Mouse (Mus musculus): ENCODE data around the gene ccdc198. TPM values are rescaled to one million over a fixed set of nuclear protein-coding genes. Genes with fewer than 3 reads are reported as not detected.
"Not testable (repeated sequence)": the region's sequence is repeated elsewhere in the genome, so short reads cannot be mapped to it uniquely, and the experiment has no call there.

ccdc198 gene
- polyA plus RNA-seq, 1 experiment from 2014 or later, result not detected

DNA sequence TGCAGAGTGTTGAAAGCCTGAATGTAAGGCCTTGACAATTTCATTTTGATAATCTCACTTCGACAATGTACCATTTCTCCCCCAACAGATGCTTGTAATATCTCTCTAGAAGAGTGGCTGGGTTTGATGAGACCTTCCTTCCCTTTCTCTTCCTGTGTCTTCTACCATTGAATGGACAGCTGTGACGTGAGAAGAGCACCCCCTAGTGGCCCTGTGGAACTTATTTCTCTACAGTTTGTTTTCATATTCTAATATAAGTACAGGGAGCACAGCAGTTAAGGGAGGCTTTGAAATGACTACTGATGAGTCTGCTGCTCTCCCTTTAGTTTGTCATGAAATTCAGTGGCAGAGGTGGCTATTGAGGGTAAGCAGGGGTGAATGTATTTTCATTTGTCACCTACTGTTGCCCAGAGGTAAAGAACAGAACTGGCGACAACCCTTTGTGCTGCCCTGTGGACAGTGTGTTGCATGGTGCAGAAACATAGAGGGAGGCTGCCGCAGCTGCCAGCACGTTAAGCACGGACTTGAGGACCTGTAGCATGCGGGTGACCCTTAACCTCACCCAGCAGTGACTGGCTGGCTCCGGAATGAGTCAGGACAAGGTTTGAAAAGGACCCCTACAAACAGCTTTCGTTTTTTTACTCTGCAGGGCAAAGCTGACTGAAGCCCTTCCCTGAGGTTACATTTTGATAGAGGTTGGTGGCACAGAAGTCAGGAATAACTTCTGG lies 10.3 kb downstream of the ccdc198 start:
- ATAC-seq (ENCODE audit: low read depth), result no peak
- Histone ChIP-seq H3K4me2 (no peak overlapping the region), H3K4me3 (no peak overlapping the region), H3K4me1 (replicated peaks) (no peaks in the 10 kb centered on the region), H3K9ac (no peak overlapping the region), H3K9me3 (no peaks in the 10 kb centered on the region), H3K27ac (replicated peaks) (no peak overlapping the region), H3K27me3 (no peaks in the 10 kb centered on the region), H3K36me3 (no peaks in the 10 kb centered on the region)
- WGBS, result 44% methylated on average over 9 of the region's 9 CpGs

DNA sequence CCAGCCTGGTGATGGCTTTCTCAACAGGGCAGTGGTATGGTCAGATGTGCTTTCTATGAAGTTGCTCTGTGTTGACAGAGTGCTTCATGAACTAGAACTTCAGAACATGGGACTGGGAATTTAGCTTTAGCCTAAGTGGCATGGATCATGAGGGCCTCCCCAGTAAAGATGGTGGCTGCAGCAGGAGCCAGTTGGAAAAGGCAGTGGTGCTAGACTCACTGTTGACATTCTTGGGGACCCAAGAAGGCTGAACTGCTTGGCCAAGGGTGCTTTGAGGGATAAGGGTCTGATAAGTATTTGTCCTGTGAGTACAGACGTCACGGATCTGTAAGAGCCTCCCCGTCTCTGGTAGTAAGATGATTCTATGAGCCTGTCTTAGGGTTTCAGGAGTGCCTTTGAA lies 13.4 kb downstream of the ccdc198 start:
- no peak overlapping the region for H3K4me2 ChIP-seq
- WGBS, result 90% methylated on average over 3 of the region's 3 CpGs
- H3K4me3 ChIP-seq, result no peak overlapping the region
- no peak overlapping the region for H3K27ac ChIP-seq (replicated peaks)
- no peaks in the 10 kb centered on the region for H3K36me3 ChIP-seq
- ATAC-seq (ENCODE audit: low read depth), result no peak
- H3K9ac ChIP-seq, result no peak overlapping the region
- H3K9me3 ChIP-seq, result no peaks in the 10 kb centered on the region
- H3K27me3 ChIP-seq, result no peaks in the 10 kb centered on the region
- no peaks in the 10 kb centered on the region; the same call in 1 of the 2 replicates for H3K4me1 ChIP-seq (replicated peaks)

DNA sequence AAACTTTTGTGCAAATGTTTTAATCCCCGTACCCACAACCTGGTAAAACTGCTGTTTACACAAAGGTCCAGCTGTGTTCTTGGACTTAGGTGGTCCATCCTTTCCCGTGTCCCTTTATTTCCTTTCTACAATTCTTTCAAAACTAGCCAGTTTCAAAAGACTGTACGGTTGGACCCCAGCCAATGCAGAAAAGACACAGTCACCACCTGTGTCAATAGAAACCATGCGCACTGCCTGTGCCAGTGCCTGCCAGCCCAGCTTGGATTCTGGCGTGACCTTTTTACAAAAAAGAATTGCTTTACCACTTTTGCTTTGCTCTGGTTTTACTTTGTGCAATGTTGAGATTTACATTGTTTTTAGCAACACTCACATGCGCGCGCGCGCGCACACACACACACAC lies 18.3 kb downstream of the ccdc198 start:
- 79% methylated on average over 11 of the region's 11 CpGs for WGBS
- Histone ChIP-seq H3K36me3 (no peaks in the 10 kb centered on the region), H3K4me2 (no peak overlapping the region), H3K4me3 (no peak overlapping the region), H3K27ac (replicated peaks) (no peak overlapping the region), H3K9me3 (no peaks in the 10 kb centered on the region), H3K4me1 (replicated peaks) (peaks cover 4% of the 10 kb centered on the region; the same call in 1 of the 2 replicates), H3K27me3 (no peaks in the 10 kb centered on the region), H3K9ac (no peak overlapping the region)
- no peak for ATAC-seq (ENCODE audit: low read depth)

DNA sequence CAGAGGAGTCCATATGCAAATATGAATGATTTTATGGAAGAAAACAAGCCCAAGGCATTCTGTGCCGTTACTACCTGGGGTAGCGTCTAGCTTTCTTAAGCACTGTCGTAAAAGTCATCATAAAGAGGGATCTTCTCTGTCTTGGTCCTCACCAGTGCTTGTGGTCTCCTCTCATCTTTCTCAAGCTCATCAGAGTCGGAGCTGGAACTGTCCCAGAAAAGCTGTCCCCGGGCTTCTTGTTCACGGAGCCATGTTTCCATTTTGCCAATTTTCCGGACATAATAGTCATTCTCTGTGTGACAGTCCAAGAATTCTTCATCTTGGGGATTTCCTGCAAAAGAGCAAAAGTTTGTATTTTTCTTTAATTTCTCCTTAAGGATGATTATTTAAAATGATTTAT lies 18.8 kb downstream of the ccdc198 start:
- Histone ChIP-seq H3K4me3 (no peak overlapping the region), H3K9me3 (no peaks in the 10 kb centered on the region), H3K27me3 (no peaks in the 10 kb centered on the region), H3K4me1 (replicated peaks) (peaks cover 4% of the 10 kb centered on the region; the same call in 1 of the 2 replicates), H3K27ac (replicated peaks) (no peak overlapping the region), H3K36me3 (no peaks in the 10 kb centered on the region), H3K4me2 (no peak overlapping the region), H3K9ac (no peak overlapping the region)
- 76% methylated on average over 7 of the region's 7 CpGs for WGBS
- no peak for ATAC-seq (ENCODE audit: low read depth)

DNA sequence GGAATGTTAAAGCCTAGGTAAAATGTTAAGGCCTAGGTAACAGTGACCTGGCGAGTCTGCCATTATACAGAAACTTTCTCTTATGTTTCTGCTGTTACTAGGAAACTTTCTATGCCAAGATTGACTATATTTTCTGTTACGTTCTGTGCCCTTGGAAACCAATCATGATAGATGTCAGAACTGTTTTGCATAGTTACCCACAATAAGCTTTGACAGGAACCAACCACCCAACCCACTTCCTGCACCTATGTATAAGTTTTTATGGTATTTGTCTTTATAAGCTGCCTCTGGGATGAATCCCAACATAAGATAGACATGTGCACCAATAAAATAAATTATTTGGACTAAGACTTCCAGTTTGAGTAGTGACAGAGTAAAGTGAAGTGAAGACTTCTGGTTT lies 23.5 kb downstream of the ccdc198 start:
- Histone ChIP-seq H3K9me3 (no peaks in the 10 kb centered on the region), H3K4me2 (no peak overlapping the region), H3K27me3 (no peaks in the 10 kb centered on the region), H3K9ac (no peak overlapping the region), H3K36me3 (no peaks in the 10 kb centered on the region), H3K4me1 (replicated peaks) (0 out of 2 replicates have a peak, but pooled peaks cover 4% of the 10 kb centered on the region), H3K27ac (replicated peaks) (no peak overlapping the region), H3K4me3 (no peak overlapping the region)
- no peak for ATAC-seq (ENCODE audit: low read depth)
- 88% methylated on average over 2 of the region's 2 CpGs for WGBS

DNA sequence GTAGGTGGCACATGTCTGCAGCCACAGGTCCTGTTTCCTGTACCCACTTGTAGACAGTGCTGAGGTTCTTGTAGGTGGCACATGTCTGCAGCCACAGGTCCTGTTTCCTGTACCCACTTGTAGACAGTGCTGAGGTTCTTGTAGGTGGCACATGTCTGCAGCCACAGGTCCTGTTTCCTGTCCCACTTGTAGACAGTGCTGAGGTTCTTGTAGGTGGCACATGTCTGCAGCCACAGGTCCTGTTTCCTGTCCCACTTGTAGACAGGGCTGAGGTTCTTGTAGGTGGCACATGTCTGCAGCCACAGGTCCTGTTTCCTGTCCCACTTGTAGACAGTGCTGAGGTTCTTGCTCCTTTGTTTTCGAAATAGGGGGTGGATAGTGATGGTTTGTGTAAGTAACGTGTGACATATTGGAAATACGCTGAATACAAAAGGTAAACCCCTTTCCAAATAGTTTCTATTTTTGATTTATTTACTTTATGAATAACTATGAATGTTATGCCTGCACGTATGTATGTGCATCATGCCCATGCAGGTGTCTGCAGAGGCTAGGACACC lies 25.7 kb downstream of the ccdc198 start:
- not testable (repeated sequence) for H3K4me3 ChIP-seq; H3K4me1 ChIP-seq (replicated peaks); ATAC-seq (ENCODE audit: low read depth); H3K27ac ChIP-seq (replicated peaks); H3K9me3 ChIP-seq; H3K9ac ChIP-seq; H3K36me3 ChIP-seq; H3K27me3 ChIP-seq; H3K4me2 ChIP-seq
- 95% methylated on average over 4 of the region's 4 CpGs for WGBS

DNA sequence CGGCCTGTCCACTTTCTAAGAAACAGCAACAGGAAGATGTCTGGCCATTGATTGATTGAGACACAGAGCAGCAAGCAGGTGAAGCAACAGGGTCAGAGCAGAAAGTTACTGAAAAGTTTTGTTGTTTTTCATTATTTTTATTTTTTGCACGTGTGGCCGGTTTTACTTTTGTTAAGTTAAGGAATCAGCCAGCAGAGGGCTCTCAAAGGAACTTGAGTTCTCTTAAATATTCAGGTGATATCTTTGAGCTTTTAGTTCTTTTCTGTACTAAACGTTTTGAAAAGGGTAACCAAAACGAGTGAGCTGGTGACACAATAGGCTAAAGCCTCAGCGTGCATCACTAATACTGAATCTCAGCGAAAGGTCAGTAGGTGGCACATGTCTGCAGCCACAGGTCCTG lies 26.6 kb downstream of the ccdc198 start:
- Histone ChIP-seq H3K4me3 (no peak overlapping the region), H3K27me3 (no peaks in the 10 kb centered on the region), H3K9me3 (no peaks in the 10 kb centered on the region), H3K9ac (no peak overlapping the region), H3K4me1 (replicated peaks) (no peaks in the 10 kb centered on the region), H3K27ac (replicated peaks) (no peak overlapping the region), H3K4me2 (no peak overlapping the region), H3K36me3 (no peaks in the 10 kb centered on the region)
- WGBS, result 77% methylated on average over 7 of the region's 7 CpGs
- ATAC-seq (ENCODE audit: low read depth), result no peak

DNA sequence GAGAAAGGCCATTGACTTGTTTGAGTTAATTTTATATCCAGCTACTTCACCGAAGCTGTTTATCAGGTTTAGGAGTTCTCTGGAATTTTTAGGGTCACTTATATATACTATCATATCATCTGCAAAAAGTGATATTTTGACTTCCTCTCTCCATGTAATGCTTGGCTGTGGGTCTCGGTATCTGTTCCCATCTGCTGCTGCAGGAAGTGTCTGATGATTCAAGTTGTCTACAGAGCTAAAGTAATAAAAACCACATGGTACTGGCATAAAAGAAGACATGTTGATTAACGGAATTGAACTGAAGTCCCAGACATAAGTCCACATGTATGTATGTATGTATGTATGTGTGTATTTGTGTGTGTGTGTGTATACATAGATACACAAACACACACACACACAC lies 35.1 kb downstream of the ccdc198 start:
- H3K27ac ChIP-seq (replicated peaks); H3K4me1 ChIP-seq (replicated peaks); H3K4me2 ChIP-seq; ATAC-seq (ENCODE audit: low read depth); H3K36me3 ChIP-seq; H3K4me3 ChIP-seq; H3K9ac ChIP-seq; H3K27me3 ChIP-seq; H3K9me3 ChIP-seq: not testable (repeated sequence)
- 86% methylated on average over 3 of the region's 3 CpGs for WGBS

DNA sequence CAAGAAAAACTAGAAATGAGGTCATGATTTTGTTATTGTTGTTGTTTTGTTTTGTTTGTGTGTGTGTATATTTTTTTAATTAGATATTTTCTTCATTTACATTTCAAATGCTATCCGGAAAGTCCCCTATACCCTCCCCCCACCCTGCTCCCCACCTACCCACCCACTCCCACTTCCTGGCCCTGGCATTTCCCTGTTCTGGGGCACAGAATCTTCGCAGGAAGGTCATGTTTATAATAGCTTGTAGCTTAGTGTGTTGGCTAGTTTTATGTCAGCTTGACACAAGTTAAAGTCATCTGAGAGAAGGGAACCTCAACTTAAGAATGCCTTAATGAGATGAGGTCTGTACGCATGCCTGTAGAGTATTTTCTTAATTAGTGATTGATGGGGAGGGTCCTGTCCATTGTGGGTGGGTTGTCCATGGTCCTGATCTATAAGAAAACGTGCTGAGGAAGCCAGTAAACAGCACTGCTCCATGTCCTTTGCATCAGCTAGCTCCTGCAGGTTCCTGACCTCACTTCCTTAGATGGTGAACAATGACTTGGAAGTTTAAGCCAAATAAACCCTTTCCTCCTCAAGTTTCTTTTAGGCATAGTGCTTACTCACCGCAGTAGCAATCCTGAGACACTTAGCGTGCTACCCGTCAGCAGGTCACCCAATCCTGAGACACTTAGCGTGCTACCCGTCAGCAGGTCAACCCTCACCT lies 44.0 kb downstream of the ccdc198 start:
- Histone ChIP-seq H3K27me3 (no peaks in the 10 kb centered on the region), H3K36me3 (no peaks in the 10 kb centered on the region), H3K4me3 (no peak overlapping the region), H3K4me2 (no peak overlapping the region), H3K9ac (no peak overlapping the region), H3K27ac (replicated peaks) (no peak overlapping the region), H3K4me1 (replicated peaks) (no peaks in the 10 kb centered on the region), H3K9me3 (no peaks in the 10 kb centered on the region)
- 79% methylated on average over 9 of the region's 9 CpGs for WGBS
- no peak for ATAC-seq (ENCODE audit: low read depth)

DNA sequence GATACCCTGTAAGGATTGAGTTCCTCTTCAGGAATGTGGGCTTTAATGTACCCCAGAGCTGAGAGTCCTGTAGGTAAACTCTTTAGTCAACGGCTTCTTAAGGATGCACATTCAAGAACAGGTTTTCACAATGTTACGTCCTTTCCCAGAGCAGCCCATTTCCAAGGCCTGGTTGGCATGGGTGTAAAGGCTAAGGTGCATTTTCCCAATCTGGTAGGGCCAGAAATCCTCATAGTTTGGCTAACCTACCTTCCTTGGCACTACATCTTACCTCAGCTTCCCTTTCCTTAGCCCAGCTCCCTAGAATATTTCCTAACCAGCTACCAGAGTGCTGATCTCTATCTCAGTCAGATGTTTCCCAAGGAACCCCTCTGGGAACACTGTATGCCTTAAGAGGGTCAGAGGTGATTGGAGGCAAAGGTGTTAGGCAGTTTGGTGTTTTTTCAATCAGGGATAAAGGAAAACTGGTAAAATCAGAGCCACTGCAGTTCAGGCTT lies 48.2 kb downstream of the ccdc198 start:
- Histone ChIP-seq H3K36me3 (0 out of 2 replicates have a peak, but pooled peaks cover 2% of the 10 kb centered on the region), H3K9ac (no peak overlapping the region), H3K4me2 (no peak overlapping the region), H3K9me3 (no peaks in the 10 kb centered on the region), H3K27me3 (no peaks in the 10 kb centered on the region), H3K27ac (replicated peaks) (no peak overlapping the region), H3K4me3 (no peak overlapping the region), H3K4me1 (replicated peaks) (no peaks in the 10 kb centered on the region)
- no peak for ATAC-seq (ENCODE audit: low read depth)
- 93% methylated on average over 2 of the region's 2 CpGs for WGBS

DNA sequence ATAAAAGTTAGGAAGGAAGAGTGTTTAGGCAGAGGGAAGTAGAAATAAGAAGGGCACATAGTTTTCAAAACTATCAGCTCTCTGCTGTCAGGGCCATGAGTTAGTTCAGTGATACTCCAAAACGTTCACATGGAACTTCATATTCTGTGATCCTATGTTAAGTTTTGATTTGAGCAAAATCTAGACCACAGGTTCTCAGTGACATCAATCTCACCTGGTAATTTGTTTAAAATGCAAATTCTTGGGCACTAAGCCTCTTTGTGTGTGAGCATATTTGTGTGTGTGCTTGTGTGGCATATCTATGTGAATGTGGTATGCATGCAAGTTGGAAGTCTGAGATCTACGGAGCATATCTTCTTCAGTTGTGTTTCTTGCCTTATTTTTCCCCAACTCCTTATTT lies 59.0 kb downstream of the ccdc198 start:
- no peak overlapping the region for H3K9ac ChIP-seq
- no peaks in the 10 kb centered on the region for H3K27me3 ChIP-seq
- H3K4me2 ChIP-seq, result no peak overlapping the region
- H3K4me3 ChIP-seq, result no peak overlapping the region
- H3K36me3 ChIP-seq, result peaks cover 50% of the 10 kb centered on the region
- 93% methylated on average over 2 of the region's 2 CpGs for WGBS
- ATAC-seq (ENCODE audit: low read depth), result no peak
- no peaks in the 10 kb centered on the region for H3K9me3 ChIP-seq
- H3K27ac ChIP-seq (replicated peaks), result no peak overlapping the region
- H3K4me1 ChIP-seq (replicated peaks), result no peaks in the 10 kb centered on the region

DNA sequence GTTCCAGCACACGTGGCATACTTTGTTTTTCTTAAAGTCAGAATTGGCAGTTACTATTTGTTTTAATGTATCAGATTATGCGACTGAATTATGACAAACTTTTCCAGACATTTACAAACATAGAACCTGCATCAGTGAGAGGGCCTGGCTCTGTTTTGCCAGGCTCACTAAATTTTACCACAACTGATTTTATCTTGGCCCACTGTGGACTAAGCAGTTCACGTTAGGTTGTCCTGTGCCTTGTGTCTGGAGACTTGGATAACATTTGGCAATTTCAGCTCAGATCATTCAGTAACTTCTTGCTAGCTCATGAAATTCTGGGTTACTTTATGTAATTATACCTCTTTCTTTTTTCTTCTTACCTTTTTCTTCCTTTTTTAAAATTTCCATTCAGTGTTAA lies 65.5 kb downstream of the ccdc198 start:
- Histone ChIP-seq H3K4me3 (no peak overlapping the region), H3K4me1 (replicated peaks) (peaks cover 14% of the 10 kb centered on the region), H3K27ac (replicated peaks) (no peak overlapping the region), H3K9me3 (no peaks in the 10 kb centered on the region), H3K9ac (no peak overlapping the region), H3K27me3 (no peaks in the 10 kb centered on the region), H3K36me3 (peaks cover 29% of the 10 kb centered on the region), H3K4me2 (no peak overlapping the region)
- WGBS, result 90% methylated on average over 3 of the region's 3 CpGs
- no peak for ATAC-seq (ENCODE audit: low read depth)

All from neural tube, embryonic 13.5 days (tissue).